ENCODE assay signal across 19 mouse cellular contexts in genomic region chr15:102413687-102414086, GRCm38 (mm10). TPM values are rescaled to one million over a fixed set of nuclear protein-coding genes. Genes with fewer than 3 reads are reported as not detected.
"Had no signal": no experiment of that assay in that cellular context is flagged by ENCODE, and none has a peak within 500 bp of the region (broad histone marks: within the 10 kb centered on the region; RNA-seq: fewer than 3 reads in every experiment).

No protein-coding gene starts in this region.

- H3K4me2 ChIP-seq: lung, embryonic 15.5 days; midbrain, embryonic 11.5 days; midbrain, embryonic 13.5 days; midbrain, embryonic 15.5 days; neural tube, embryonic 12.5 days had no signal

- H3K9me3 ChIP-seq: lung, embryonic 15.5 days; megakaryocyte, embryonic 14.5 days; midbrain, embryonic 13.5 days; midbrain, embryonic 15.5 days; neural tube, embryonic 12.5 days had no signal

- DNase-seq: liver, postnatal 0 days; lung, adult 2 months; lung, postnatal 14 days; lung, postnatal 36 days; right cerebral cortex, postnatal 14 days; thymus, adult 18-20 months; thymus, postnatal 14 days; thymus, postnatal 36 days had no signal

- H3K27me3 ChIP-seq: lung, embryonic 15.5 days; megakaryocyte, embryonic 14.5 days; midbrain, embryonic 13.5 days; midbrain, embryonic 15.5 days; neural tube, embryonic 12.5 days had no signal

- H3K27ac ChIP-seq: lung, embryonic 15.5 days; macrophage; midbrain, embryonic 13.5 days; midbrain, embryonic 15.5 days; neural tube, embryonic 12.5 days had no signal

- H3K9ac ChIP-seq: liver, postnatal 0 days; lung, embryonic 15.5 days; midbrain, embryonic 13.5 days; midbrain, embryonic 15.5 days; neural tube, embryonic 12.5 days had no signal

- H3K4me3 ChIP-seq: lung, embryonic 15.5 days; megakaryocyte, embryonic 14.5 days; midbrain, embryonic 13.5 days; midbrain, embryonic 15.5 days; neural tube, embryonic 12.5 days had no signal

RNA-seq across cellular contexts. Expression of gene Amhr2, which starts 31.5 kb away (rescaled TPM):
- total RNA-seq: megakaryocyte progenitor cell, adult 5-6 weeks had no signal

RNA-seq across cellular contexts. Expression of gene Sp7, which starts 46.7 kb away (rescaled TPM):
- total RNA-seq: megakaryocyte progenitor cell, adult 5-6 weeks; monocyte, adult 5-6 weeks; neutrophil, adult 5-6 weeks had no signal
- polyA plus RNA-seq: liver, postnatal 0 days; lung, postnatal 0 days; macrophage had no signal
